Mouse (Mus musculus) gastrocnemius, postnatal 10 days (tissue): ENCODE measurements around the gene Olfr1355. TPM values are rescaled to one million over a fixed set of nuclear protein-coding genes. Genes with fewer than 3 reads are reported as not detected.
"Not testable (repeated sequence)": the region's sequence is repeated elsewhere in the genome, so short reads cannot be mapped to it uniquely, and the experiment has no call there.

Source experiments
- DNase-seq: peaks from one replicate; pipeline ENCODE4 v3.0.0; 2021; ENCODE audit warnings: mixed read lengths
- long read RNA-seq, 2 experiments: library from polyadenylated mRNA; stranded (forward); transcript quantifications; one replicate each; pipeline ENCODE4 v2.0.0; 2021
- total RNA-seq, 2 experiments: library from RNA; stranded (reverse); gene quantifications; 2 replicates each; pipeline ENCODE4 v1.2.3; 2021

Gene Olfr1355
- not detected for total RNA-seq
- long read RNA-seq, experiment 1 = 0 reads
- long read RNA-seq, experiment 2 = 0 reads

DNA sequence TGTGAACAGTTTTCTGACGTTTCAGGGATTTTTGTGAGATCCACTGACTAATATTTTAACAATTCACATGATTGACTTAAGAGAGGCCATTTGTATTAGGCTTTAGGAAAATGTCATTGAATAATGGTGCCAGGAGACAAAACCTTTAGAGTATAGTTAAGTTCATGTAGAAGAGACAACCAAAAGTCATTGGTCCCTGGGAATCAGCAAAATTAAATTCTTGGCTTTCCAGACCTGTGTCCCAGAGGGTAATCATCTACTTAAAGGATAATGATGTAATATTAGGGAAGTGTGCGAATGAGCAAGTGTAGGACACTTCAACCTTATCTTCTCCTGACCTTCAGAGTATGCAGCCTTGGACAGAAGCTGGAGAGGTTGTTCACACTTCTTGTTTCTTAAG, at the start of gene Olfr1355:
Gene Olfr1355 (plus strand): TSS at position 301 of the 400 bp plus-strand sequence.
- DNase-seq = no peak

DNA sequence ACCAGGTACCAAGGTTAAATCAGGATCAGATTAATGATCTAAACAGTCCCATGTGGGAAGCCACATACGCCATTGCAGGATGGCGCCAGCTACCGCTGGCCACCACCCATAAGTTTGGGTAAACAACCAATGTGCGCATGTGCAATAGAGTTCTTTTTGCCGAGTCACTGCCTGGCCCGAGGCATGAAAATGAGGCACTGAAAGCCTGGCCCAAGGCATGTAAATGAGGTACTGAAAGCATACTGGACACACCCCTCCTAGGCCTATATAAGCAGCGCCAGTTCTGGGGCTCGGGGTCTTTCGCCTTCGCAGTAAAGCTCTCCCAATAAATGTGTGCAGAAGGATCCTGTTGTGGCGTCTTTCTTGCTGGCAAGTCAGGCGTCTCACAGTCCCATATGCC, 34.9 kb upstream of the Olfr1355 start:
- DNase-seq = not testable (repeated sequence)

GRCm38 (mm10) chr10:78852066-78852465, 23.3 kb upstream of the Olfr1355 start, which contains the start of gene Olfr1356:
TSS of gene Olfr1356 (minus strand) at chr10:78852166.
- no peak for DNase-seq

- not testable (repeated sequence) for DNase-seq
These were observed 37.5 kb downstream of the Olfr1355 start, which contains the start of gene Olfr1354 for GRCm38 (mm10) chr10:78912871-78913270. TSS of gene Olfr1354 (plus strand) at chr10:78913171.

Other genes starting within 250 kb of the Olfr1355 start
- gene Casp14, start 157.2 kb upstream of the Olfr1355 start, total RNA-seq = not detected
- gene Ccdc105, start 122.5 kb upstream of the Olfr1355 start, total RNA-seq = not detected
- gene Slc1a6, start 95.0 kb upstream of the Olfr1355 start, total RNA-seq = under 1 TPM in 1 of 2 experiments, not detected in 1; 0.14 TPM
- gene Olfr1356, start 23.4 kb upstream of the Olfr1355 start, total RNA-seq = not detected
- not detected for gene Olfr1354, start 37.6 kb downstream of the Olfr1355 start, total RNA-seq
- not detected for gene Olfr8, start 75.1 kb downstream of the Olfr1355 start, total RNA-seq
- gene Olfr1353, start 87.8 kb downstream of the Olfr1355 start, total RNA-seq = not detected
- not detected for gene Olfr1352, start 105.5 kb downstream of the Olfr1355 start, total RNA-seq
- gene Olfr1351, start 136.9 kb downstream of the Olfr1355 start, total RNA-seq = not detected
- not detected for gene Olfr57, start 153.2 kb downstream of the Olfr1355 start, total RNA-seq
- 10 to 100 TPM; 11.6 to 16.0 TPM for gene 2610008E11Rik, start 222.1 kb downstream of the Olfr1355 start, total RNA-seq